Mouse (Mus musculus): ENCODE data around the gene Cnnm3.

The Cnnm3 gene

DNA sequence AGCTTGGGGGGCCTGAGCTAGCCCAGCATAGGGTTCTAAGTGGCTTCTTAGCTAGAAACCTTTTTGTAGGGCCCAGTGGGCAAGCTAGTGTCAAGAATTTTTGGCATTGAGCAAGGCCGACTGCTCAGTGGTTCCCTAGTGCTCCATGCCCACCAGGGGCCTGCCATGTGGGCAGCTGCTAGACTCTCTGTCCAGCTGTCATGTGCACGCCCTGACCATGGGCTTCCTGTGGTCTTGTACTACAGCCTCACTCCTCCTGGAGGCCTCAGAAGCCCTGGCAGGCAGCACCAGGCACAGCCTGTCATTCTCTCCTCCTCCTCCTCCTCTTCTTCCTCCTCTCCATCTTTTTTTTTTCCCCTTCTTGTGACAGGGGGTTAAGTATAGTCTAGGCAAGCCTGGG lies 14.4 kb upstream of the Cnnm3 start:
- DNase-seq (ENCODE audit: low read depth), result no peak

DNA sequence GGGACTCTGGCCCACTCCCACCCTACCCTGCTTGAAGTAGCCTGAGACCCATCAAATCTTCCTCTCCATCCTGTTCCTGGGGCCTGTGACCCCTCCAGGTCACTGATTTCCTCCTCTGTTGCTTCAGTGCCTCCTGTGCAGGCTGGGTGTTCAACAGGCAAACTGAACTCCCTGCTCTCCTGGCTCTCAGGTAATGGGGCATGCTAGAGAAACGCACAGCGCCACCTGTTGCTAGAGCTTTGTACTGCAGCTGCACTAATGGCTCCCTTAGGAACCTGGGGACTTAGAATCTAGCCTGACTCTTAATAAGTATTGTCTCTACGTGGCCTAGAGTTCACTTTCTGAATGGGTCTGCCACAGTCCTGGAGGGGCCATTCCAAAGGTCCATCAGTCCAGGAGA lies 10.4 kb upstream of the Cnnm3 start:
- DNase-seq (ENCODE audit: low read depth), result peak; percentile 63

DNA sequence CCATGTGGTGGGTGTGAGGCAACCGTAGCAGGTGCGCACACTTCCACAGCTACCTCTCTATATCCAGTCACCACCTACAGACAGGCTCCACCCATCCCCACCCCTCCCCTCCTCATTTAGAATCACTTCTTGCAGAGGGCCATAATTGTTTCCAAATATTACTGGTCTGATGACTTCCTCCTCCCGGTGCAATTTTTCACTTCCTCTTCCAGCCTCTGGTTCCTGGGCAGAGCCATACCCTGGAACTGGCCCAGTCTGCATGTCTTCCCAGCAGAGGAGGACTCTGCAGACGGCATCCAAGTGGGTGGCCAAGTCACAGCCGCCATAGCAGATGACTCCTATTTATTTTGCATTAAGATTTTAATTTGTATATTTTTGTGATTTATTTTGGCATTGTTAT lies 3.4 kb upstream of the Cnnm3 start:
- peak; percentile 21 for DNase-seq (ENCODE audit: low read depth)

DNA sequence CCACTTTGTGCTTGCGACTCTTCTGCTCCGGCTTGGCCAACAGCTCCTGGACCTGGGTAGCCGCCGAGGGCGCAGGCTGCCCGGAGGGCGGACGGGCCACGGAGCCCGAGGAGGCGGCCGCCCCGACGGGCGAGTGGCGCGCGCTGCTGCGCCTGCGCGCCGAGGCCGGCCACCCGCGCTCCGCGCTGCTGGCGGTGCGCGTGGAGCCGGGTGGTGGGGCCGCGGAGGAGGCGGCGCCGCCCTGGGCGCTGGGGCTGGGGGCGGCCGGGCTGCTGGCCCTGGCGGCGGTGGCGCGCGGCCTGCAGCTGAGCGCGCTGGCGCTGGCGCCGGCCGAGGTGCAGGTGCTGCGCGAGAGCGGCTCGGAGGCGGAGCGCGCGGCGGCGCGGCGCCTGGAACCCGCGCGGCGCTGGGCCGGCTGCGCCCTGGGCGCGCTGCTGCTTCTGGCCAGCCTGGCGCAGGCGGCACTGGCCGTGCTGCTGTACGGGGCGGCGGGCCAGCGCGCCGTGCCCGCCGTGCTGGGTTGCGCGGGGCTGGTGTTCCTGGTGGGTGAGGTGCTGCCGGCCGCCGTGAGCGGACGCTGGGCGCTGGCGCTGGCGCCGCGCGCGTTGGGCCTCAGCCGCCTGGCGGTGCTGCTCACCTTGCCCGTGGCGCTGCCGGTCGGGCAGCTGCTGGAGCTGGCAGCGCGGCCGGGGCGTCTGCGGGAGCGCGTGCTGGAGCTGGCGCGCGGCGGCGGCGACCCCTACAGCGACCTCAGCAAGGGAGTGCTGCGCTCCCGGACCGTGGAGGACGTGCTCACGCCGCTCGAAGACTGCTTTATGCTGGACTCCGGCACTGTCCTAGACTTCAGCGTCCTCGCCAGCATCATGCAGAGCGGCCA lies 660 bp downstream of the Cnnm3 start:
- DNase-seq (ENCODE audit: low read depth), result no peak

DNA sequence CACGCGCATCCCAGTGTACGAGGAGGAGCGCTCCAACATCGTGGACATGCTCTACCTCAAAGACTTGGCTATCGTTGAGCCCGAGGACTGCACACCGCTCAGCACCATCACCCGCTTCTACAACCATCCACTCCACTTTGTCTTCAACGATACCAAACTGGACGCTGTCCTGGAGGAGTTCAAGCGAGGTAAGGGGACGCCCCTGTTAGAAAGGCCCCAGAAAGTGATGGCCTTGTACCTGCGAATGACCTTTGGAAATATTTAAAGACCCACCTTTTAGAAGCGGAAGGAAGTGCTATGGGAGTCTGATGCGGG lies 1.3 kb downstream of the Cnnm3 start:
- DNase-seq (ENCODE audit: low read depth), result no peak

DNA sequence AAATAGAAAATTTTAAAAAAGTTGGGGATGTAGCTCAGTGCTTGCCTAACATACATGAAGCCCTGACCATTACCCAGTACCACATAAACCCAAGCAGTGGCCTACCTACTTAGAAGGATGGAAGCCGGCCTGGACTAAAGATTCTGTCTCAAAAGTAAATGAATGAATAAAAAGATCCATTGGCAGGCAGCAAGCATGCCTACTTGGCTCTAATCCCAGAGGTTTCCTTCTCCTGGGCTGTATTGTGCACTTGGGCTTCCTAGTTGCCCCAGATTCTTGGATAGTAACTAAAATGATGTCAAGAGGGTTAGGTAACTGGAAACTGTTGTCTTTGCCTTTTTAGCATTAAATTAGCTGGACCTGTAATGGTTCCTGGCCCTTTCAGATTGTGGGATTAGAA lies 1.6 kb downstream of the Cnnm3 start:
- DNase-seq (ENCODE audit: low read depth), result peak; percentile 24

DNA sequence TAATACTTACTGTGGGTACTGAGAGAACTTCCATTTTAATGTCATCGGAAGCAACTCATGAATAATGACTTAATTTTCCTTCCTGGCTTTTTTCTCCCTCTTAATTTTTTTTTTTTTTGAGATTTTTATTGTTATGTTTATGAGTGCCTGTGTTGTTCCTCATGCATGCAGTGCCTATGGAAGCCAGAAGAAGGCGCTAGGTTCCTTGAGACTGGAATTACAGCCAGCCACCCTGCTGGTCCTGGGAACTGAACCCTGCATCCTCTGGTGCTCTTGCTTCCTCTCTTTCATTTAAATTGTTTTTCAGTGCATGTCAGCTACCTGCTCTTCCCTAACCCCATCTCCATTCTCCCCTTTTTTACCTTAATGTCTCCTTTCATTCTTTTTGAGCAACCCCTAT lies 2.1 kb downstream of the Cnnm3 start:
- DNase-seq (ENCODE audit: low read depth), result peak; percentile 70

DNA sequence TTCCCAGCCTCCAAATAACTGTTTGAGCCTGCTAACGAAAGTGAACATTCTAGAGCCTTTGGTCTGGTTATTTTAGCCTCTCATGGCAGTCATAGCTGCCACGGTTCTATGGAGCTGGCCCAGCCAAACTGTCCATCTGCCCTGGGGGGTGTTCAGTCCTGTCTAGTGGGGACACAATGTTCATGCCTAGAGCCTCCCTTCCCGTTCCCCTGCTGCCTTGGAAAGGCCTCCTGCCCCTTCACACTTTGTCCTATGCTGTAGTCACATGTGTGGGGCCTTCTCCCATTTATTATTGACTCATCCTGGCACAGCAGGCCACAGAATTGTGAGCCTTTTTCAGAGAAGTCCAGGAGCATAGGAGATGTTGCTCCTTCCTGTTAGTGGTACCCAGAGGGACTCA lies 6.6 kb downstream of the Cnnm3 start:
- DNase-seq (ENCODE audit: low read depth), result no peak

DNA sequence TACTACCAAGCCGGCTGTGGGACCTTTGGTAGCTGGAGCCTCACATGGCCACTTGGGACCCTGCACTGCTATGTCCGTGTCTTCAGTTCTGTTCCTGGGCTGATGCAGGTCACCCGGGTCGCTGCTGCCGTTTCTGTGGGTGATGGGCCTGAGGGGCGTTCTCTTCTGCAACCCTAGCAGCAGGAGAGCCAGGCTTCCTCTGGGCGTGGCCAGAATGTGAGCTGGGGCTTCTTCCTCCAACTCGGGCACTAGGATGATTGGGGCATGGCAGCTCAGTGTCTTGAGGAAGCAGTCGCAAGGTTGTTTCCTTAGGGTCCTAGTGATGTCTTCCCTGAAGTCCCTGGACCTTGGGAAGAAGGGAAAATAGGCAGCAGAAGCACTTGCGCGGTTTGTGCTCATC lies 8.0 kb downstream of the Cnnm3 start:
- no peak for DNase-seq (ENCODE audit: low read depth)

DNA sequence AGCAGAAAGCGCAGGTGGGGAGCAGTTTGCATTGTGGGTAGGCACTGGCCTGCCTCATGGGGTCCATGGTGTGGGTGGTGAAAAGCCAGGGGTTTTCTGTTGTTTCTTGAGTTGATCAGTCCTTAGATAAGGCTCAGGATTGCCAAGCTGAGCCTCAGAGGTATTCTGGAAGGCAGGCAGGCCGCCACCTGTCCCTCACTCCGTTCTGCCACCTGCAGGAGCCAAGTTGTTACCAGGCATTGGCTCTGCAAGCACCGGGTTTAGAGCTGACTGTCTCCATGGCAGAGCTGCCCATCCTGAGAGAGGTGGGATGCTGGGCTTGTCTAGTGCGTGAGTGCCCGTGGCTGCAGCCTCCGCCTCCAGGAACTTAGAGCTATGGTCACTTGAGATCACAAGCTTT lies 10.5 kb downstream of the Cnnm3 start:
- DNase-seq (ENCODE audit: low read depth), result no peak

DNA sequence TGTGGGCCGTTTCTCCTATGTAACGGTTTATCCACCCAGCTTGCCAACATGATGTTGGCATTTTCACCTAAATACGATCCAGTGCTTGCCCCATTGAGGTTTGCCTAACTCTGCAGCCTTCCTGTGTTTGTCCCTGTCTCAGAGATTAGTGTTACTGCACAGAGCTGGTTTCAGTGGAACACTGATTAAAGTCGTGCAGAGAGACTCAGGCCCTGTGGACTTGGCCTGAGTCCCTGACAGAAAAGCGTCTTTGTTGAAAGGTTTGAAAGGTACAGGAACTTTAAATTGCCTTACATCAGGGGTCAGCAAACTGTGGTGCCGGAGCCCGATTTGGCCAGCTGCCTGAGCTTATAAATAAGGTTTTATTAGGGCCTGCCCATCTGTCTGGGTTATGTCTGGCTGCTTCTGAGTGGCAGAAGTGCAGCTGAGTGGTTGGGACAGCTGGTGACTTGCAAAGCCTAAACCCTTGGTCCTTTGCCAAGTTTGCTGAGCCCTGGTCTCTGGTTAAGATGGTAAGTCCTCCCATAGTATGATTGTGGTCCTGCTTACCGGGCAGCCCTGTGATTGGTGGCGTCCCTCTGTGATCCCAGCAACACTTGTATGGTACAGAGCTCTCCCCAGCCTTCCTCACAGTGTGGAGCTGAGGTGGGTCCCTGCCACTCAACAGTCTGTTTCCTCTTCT lies 11.8 kb downstream of the Cnnm3 start:
- DNase-seq (ENCODE audit: low read depth), result no peak

DNA sequence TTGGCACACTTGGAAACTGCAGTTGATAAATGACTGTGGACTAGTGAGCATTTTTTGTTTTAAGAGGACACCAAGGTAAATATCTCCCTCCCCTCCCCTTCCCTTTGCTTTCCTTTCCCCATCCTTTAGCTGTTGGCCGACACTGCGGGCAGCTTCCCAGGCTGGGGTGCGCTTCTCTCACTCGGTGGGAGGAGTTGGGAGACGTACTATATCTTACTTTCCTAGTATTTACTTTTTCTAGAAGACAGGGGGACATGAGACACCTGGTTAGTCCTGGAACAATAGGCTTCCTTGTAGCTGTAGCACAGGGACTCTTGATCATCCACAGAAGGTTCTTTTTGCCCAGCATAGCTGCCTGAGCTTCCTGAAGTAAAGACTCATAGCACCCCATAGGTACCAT lies 12.4 kb downstream of the Cnnm3 start:
- no peak for DNase-seq (ENCODE audit: low read depth)

DNA sequence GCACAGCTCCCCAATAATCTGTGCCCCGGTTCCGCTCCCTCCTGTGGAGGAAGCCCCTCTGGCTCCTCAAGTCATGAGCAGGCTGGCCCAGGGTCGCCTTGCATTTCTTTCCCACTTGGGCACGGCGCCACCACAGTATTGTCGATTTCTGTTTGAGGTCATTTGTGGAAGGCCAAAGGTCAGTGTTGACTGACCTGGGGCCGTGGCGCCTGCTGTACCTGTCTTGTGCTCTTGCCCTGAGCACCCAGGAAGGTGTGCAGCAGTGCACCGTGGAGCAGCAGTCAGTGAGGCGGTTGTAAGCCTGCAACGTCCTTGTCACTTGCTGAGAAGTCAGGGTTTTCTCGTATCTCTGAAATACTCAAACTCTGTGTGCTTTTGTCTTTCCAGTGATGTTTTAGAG lies 14.1 kb downstream of the Cnnm3 start:
- no peak for DNase-seq (ENCODE audit: low read depth)

DNA sequence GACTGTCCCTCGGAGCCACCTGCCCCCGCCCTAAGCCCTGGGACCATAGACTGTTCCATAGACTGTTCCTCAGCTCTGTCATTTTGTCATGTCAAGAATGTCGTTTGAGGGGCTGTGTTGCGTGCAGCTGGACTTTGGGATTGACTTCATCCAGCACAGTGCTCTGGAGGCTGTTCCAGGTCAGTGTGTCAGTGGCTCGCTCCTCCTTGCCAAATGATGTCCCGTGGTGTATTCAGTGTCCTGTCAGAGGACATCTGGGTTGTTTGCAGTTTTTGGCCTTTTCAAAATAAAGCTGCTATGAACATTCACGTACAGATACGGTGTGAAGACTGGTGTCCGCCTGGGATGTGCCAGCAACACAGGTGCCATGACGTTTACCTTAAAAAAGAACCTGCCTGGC lies 15.2 kb downstream of the Cnnm3 start:
- DNase-seq (ENCODE audit: low read depth), result no peak

DNA sequence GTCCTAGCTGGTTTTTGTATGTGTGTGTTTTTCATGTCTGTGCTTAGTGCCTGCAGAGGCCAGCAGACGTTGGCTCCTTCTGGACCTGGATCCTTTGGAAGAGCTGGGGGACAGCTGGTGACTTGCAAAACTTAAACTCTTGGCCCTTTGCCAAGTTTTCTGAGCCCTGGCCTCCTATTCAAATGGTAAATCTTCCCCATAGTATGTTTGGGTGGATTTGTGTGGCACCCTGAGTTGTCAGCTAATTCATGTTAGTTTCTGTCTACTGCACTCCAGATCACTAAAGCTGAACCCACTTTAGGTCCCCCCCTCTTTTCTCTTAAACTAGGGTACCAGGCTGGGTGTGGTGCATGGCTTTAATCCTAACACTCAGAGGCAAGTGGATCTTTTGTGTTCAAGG lies 16.7 kb downstream of the Cnnm3 start:
- DNase-seq (ENCODE audit: low read depth), result peak; percentile 48

DNA sequence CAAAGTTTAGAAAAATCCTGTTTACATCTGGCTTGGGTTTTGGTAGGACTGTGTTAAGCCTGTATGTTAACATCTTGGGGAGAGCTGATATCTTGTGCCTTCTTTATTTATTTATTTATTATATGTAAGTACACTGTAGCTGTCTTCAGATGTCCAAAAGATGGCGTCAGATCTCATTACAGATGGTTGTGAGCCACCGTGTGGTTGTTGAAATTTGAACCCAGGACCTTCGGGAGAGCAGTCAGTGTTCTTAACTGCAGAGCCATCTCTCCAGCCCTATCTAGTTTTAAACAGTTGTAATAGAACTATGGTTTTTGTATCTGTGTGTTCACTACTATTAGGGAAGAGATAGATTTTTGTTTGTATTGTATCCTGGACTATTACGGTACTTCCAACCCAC lies 17.6 kb downstream of the Cnnm3 start:
- no peak for DNase-seq (ENCODE audit: low read depth)

DNA sequence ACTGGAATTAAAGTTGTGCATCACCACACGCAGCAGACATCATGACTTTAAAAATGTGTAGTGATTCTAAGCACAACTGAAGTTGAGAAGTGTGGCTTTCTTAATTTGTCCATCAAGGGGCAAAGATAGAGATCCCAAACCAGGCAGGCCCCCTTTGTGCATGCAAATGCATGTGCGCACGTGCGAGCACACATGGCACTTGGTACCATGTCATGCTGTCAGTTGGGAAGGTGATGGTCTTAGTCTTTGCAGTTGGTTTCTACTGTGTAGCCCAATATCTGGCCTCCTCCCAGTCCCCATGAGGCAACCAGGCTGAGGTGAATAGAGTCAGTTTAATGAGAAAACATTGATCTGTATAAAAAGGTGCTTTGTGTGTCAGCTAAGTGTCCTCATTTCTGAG lies 18.2 kb downstream of the Cnnm3 start:
- DNase-seq (ENCODE audit: low read depth), result no peak

DNA sequence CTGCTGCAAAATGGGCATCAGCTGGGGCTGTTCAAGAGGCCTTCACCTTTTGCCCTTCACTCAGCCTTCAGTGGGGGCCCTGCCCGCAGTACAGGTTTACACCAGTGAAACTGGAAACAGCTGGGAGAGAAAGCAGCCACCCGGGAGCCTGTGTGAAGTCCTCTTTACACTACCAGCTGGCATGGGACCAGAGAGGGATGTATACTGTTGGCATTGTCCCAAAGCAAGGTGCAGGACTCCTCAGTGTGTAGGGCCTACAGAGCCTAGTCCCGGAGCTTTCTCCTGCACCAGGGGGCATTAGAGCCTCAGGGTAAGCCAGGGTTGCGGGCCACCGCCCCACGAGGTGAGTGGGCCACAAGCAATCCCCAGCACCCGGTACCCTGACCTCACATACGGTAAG lies 18.8 kb downstream of the Cnnm3 start:
- no peak for DNase-seq (ENCODE audit: low read depth)

DNA sequence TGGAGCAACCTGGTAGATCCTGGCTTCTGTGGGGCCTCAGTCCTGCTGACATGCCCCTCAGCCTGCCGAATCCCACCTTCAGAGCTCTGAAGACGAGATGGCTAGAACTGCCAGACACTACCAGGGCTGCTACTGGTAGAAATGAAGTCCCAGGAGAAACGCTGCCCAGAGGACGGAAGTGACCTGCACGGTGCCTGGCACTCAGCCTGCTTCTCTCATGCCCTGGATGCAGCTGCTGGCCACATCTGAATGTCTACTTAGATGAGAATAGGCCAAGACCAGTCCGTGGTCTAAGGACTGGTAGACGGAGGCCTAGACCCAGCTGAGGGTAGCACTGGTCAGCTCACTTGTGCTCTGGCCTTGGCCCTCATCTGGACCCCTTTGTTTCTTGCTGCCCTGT lies 19.3 kb downstream of the Cnnm3 start:
- DNase-seq (ENCODE audit: low read depth), result no peak

DNA sequence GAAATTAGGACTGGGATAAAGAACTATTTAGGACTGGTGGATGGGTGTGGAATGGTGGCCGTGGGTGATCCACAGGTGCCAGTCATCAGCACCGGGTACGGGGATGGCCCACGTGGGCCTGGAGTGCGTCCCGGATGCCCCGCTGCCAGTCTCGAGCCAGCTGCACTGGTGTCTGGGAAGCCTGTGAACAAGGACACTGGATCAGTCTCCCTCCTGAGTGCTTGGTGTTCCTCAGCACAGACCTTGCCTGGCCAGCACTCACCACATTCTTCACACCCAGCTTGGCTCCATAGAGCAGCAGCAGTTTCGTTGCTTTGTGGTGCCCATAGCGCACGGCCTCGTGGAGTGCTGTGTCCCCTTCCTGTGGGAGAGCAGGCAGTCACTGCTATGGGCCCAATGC lies 19.8 kb downstream of the Cnnm3 start:
- DNase-seq (ENCODE audit: low read depth), result no peak

DNA sequence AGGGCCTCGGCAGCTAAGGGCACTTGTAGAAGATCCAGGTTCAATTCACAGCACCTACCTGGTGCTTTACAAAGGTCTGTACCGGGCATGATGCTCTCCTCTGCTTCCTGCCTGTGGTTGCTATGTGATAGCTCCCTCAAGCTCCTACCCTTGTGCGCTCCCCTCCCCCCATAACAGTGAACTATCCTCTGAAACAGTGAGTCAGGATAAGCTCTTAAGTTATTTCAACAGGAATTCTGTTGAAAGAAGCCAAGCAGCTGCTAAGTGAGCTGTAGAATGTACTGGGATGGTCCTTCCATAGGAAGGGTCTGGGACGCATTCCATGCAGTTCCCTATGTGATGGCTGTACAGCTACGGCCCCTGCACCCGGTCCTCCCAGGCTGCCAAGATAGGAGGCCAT lies 21.9 kb downstream of the Cnnm3 start:
- no peak for DNase-seq (ENCODE audit: low read depth)

DNA sequence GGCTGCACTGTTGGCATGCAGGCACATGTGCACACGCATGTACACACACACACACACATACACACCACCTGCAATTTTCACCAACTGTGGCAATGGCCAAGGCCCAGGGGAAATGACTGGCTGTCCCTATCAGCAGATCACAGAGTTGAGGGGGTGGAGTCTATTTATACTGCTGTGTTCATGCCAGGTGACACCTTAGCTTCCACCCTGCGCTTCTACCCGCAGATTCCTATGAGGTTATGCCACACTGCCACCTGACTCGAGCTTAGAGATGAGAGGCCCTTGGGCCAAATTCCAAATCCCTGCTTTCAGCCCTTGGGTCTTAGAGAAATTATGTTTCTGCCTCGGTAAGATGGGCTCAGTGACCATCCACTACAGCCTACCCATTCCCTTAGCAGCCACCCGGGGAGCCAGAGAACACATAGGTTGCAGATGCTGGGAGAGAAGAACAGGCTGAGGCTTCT lies 23.0 kb downstream of the Cnnm3 start:
- DNase-seq (ENCODE audit: low read depth), result peak; percentile 27

DNA sequence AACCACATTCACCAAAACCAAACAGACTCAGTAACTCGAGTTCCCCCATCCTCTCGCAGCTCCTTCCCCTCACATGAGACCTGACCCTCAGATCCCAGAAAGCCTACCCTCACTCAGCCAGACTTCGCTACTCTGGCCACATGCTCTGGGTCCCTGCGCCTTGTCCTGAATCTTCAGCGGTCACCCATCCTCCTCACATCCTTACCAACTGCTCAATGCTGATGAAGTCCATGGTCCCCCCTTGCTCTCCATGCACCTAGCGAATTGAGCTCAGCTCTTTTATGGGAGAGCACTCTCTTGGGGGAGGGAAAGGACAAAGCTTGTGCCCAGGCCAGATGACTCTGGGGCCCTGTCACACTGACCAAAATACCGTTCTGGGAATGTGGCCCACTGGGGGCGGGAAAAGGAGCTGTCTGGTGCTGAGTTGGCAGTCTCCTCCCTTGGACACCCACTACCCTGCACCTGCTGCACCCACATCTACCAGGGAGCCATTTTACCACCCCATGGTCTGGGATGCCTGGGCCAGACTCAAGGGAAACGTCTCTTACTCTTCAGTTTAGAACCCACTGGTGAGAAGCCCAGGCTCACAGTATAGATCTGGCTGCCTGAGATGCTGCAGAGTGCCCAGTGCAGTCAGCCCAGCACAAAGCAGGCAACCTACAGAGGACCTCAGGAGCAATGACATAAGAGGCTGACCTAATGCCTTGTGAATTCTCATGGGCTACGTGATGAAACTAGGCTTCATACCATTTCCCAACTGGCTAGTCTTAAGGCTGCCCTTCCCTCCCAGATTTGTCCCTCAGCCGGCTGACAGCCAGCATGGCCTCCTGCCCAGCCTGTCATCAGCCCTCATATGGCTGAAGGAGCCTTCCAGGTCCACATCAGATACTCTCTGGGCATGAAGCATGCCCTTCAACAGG lies 24.1 kb downstream of the Cnnm3 start:
- no peak for DNase-seq (ENCODE audit: low read depth)

Data from 416B (cell line).